Mouse (Mus musculus): ENCODE results near the gene Cym. TPM values are rescaled to one million over a fixed set of nuclear protein-coding genes. Genes with fewer than 3 reads are reported as not detected.

Gene Cym
- polyA plus RNA-seq, 1 experiment from 2014 or later: 0.32 TPM

DNA sequence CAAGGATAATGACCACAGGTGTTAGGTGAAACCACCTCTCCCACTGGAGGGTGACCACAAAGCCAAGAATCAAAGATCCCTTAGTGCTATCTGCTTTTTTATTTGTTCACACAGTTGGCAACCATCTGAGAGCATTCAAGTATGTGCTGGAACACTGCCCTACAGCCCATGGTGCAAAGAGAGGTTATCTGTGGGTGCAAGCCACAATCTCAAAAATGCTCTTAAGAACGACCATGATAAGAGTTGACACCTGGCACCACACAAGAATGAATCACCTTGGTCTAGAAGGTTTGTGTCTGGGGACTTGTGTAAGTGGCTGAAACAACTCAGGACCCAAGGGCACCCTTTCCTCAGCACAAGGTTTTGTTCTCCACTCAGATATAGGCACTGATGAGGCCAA lies 1.7 kb upstream of the Cym start:
- 29% methylated on average over 1 of the region's 1 CpGs for WGBS
- ATAC-seq (ENCODE audit: insufficient number of reproducible peaks, insufficient read depth, low FRiP score, low read depth): no peak
- H3K9ac ChIP-seq (ENCODE audit: low read length): no peak overlapping the region
- H3K9me3 ChIP-seq (ENCODE audit: control insufficient read depth, low read length): no peaks in the 10 kb centered on the region
- H3K27ac ChIP-seq (replicated peaks in 1 of 2; ENCODE audit: control insufficient read depth in 1 of 2, insufficient read depth in 1 of 2, low read depth in 2 of 2, low read length in 2 of 2): no peak overlapping the region
- no peaks in the 10 kb centered on the region for H3K4me1 ChIP-seq (ENCODE audit: control insufficient read depth in 2 of 2, insufficient read depth in 2 of 2, low read length in 2 of 2)
- no peak overlapping the region for H3K4me2 ChIP-seq (ENCODE audit: low read length)
- no peaks in the 10 kb centered on the region for H3K27me3 ChIP-seq (ENCODE audit: control insufficient read depth, insufficient read depth, low read length)
- no peak overlapping the region for H3K4me3 ChIP-seq (ENCODE audit: control insufficient read depth in 1 of 2, insufficient read depth in 1 of 2, low read depth in 1 of 2, low read length in 2 of 2)
- no peaks in the 10 kb centered on the region for H3K36me3 ChIP-seq (ENCODE audit: control insufficient read depth, insufficient read depth, low read length)

GRCm38 (mm10) chr3:107218572-107218971 lies 3.0 kb downstream of the Cym start:
- Histone ChIP-seq H3K27me3 (ENCODE audit: control insufficient read depth, insufficient read depth, low read length) (0 out of 2 replicates have a peak, but pooled peaks cover 2% of the 10 kb centered on the region), H3K4me1 (ENCODE audit: control insufficient read depth in 2 of 2, insufficient read depth in 2 of 2, low read length in 2 of 2) (no peaks in the 10 kb centered on the region), H3K9ac (ENCODE audit: low read length) (no peak overlapping the region), H3K27ac (replicated peaks in 1 of 2; ENCODE audit: control insufficient read depth in 1 of 2, insufficient read depth in 1 of 2, low read depth in 2 of 2, low read length in 2 of 2) (no peak overlapping the region), H3K4me3 (ENCODE audit: control insufficient read depth in 1 of 2, insufficient read depth in 1 of 2, low read depth in 1 of 2, low read length in 2 of 2) (no peak overlapping the region), H3K36me3 (ENCODE audit: control insufficient read depth, insufficient read depth, low read length) (no peaks in the 10 kb centered on the region), H3K9me3 (ENCODE audit: control insufficient read depth, low read length) (no peaks in the 10 kb centered on the region), H3K4me2 (ENCODE audit: low read length) (no peak overlapping the region)
- 80% methylated on average over 7 of the region's 7 CpGs for WGBS
- ATAC-seq (ENCODE audit: insufficient number of reproducible peaks, insufficient read depth, low FRiP score, low read depth): no peak

GRCm38 (mm10) chr3:107217101-107217480 lies 4.4 kb downstream of the Cym start:
- H3K4me2 ChIP-seq (ENCODE audit: low read length): no peak overlapping the region
- 0 out of 2 replicates have a peak, but pooled peaks cover 2% of the 10 kb centered on the region for H3K27me3 ChIP-seq (ENCODE audit: control insufficient read depth, insufficient read depth, low read length)
- no peak overlapping the region for H3K4me3 ChIP-seq (ENCODE audit: control insufficient read depth in 1 of 2, insufficient read depth in 1 of 2, low read depth in 1 of 2, low read length in 2 of 2)
- no peak overlapping the region for H3K9ac ChIP-seq (ENCODE audit: low read length)
- no peak for ATAC-seq (ENCODE audit: insufficient number of reproducible peaks, insufficient read depth, low FRiP score, low read depth)
- H3K9me3 ChIP-seq (ENCODE audit: control insufficient read depth, low read length): no peaks in the 10 kb centered on the region
- no peak overlapping the region for H3K27ac ChIP-seq (replicated peaks in 1 of 2; ENCODE audit: control insufficient read depth in 1 of 2, insufficient read depth in 1 of 2, low read depth in 2 of 2, low read length in 2 of 2)
- H3K4me1 ChIP-seq (ENCODE audit: control insufficient read depth in 2 of 2, insufficient read depth in 2 of 2, low read length in 2 of 2): no peaks in the 10 kb centered on the region
- WGBS: 73% methylated on average over 3 of the region's 3 CpGs
- no peaks in the 10 kb centered on the region for H3K36me3 ChIP-seq (ENCODE audit: control insufficient read depth, insufficient read depth, low read length)

- no peaks in the 10 kb centered on the region for H3K4me1 ChIP-seq (ENCODE audit: control insufficient read depth in 2 of 2, insufficient read depth in 2 of 2, low read length in 2 of 2)
- no peak for ATAC-seq (ENCODE audit: insufficient number of reproducible peaks, insufficient read depth, low FRiP score, low read depth)
- WGBS: 71% methylated on average over 8 of the region's 8 CpGs
Measured at GRCm38 (mm10) chr3:107216400-107217100, 5.0 kb downstream of the Cym start.

DNA sequence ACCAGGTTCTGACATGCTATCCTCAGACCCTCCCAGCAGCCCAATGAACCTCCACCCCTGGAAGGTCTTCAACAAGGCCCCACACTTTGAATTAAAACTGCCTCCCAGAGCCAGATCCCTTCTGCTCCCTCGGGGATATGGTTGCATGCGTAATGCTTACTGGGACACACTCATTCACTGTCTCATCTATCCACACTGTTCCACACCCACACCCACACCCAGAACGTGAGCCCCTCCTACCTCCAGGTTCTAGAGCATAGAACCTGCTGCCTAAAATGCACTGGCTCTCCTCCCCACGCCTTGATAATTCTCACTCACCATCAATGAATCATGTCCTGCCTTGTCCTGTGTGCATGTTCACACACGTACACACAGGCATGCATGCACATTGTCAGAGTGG lies 6.9 kb downstream of the Cym start:
- WGBS: 75% methylated on average over 5 of the region's 5 CpGs
- Histone ChIP-seq H3K4me1 (ENCODE audit: control insufficient read depth in 2 of 2, insufficient read depth in 2 of 2, low read length in 2 of 2) (no peaks in the 10 kb centered on the region), H3K4me2 (ENCODE audit: low read length) (no peak overlapping the region), H3K36me3 (ENCODE audit: control insufficient read depth, insufficient read depth, low read length) (no peaks in the 10 kb centered on the region), H3K4me3 (ENCODE audit: control insufficient read depth in 1 of 2, insufficient read depth in 1 of 2, low read depth in 1 of 2, low read length in 2 of 2) (no peak overlapping the region), H3K9me3 (ENCODE audit: control insufficient read depth, low read length) (no peaks in the 10 kb centered on the region), H3K27ac (replicated peaks in 1 of 2; ENCODE audit: control insufficient read depth in 1 of 2, insufficient read depth in 1 of 2, low read depth in 2 of 2, low read length in 2 of 2) (no peak overlapping the region), H3K9ac (ENCODE audit: low read length) (no peak overlapping the region), H3K27me3 (ENCODE audit: control insufficient read depth, insufficient read depth, low read length) (0 out of 2 replicates have a peak, but pooled peaks cover 2% of the 10 kb centered on the region)
- ATAC-seq (ENCODE audit: insufficient number of reproducible peaks, insufficient read depth, low FRiP score, low read depth): no peak

More at GRCm38 (mm10) chr3:107216400-107217100, 5.0 kb downstream of the Cym start:
- no peak overlapping the region for H3K27ac ChIP-seq (replicated peaks in 1 of 2; ENCODE audit: control insufficient read depth in 1 of 2, insufficient read depth in 1 of 2, low read depth in 2 of 2, low read length in 2 of 2)
- no peak overlapping the region for H3K4me2 ChIP-seq (ENCODE audit: low read length)
- 0 out of 2 replicates have a peak, but pooled peaks cover 2% of the 10 kb centered on the region for H3K27me3 ChIP-seq (ENCODE audit: control insufficient read depth, insufficient read depth, low read length)
- no peaks in the 10 kb centered on the region for H3K9me3 ChIP-seq (ENCODE audit: control insufficient read depth, low read length)
- H3K4me3 ChIP-seq (ENCODE audit: control insufficient read depth in 1 of 2, insufficient read depth in 1 of 2, low read depth in 1 of 2, low read length in 2 of 2): no peak overlapping the region
- H3K9ac ChIP-seq (ENCODE audit: low read length): no peak overlapping the region
- no peaks in the 10 kb centered on the region for H3K36me3 ChIP-seq (ENCODE audit: control insufficient read depth, insufficient read depth, low read length)

GRCm38 (mm10) chr3:107207625-107208253 lies 13.8 kb downstream of the Cym start:
- ATAC-seq (ENCODE audit: insufficient number of reproducible peaks, insufficient read depth, low FRiP score, low read depth): no peak
- H3K9ac ChIP-seq (ENCODE audit: low read length): no peak overlapping the region
- WGBS: 64% methylated on average over 7 of the region's 7 CpGs
- H3K9me3 ChIP-seq (ENCODE audit: control insufficient read depth, low read length): no peaks in the 10 kb centered on the region
- H3K4me1 ChIP-seq (ENCODE audit: control insufficient read depth in 2 of 2, insufficient read depth in 2 of 2, low read length in 2 of 2): no peaks in the 10 kb centered on the region
- H3K27me3 ChIP-seq (ENCODE audit: control insufficient read depth, insufficient read depth, low read length): no peaks in the 10 kb centered on the region
- no peak overlapping the region for H3K4me3 ChIP-seq (ENCODE audit: control insufficient read depth in 1 of 2, insufficient read depth in 1 of 2, low read depth in 1 of 2, low read length in 2 of 2)
- no peak overlapping the region for H3K27ac ChIP-seq (replicated peaks in 1 of 2; ENCODE audit: control insufficient read depth in 1 of 2, insufficient read depth in 1 of 2, low read depth in 2 of 2, low read length in 2 of 2)
- no peak overlapping the region for H3K4me2 ChIP-seq (ENCODE audit: low read length)
- no peaks in the 10 kb centered on the region for H3K36me3 ChIP-seq (ENCODE audit: control insufficient read depth, insufficient read depth, low read length)

DNA sequence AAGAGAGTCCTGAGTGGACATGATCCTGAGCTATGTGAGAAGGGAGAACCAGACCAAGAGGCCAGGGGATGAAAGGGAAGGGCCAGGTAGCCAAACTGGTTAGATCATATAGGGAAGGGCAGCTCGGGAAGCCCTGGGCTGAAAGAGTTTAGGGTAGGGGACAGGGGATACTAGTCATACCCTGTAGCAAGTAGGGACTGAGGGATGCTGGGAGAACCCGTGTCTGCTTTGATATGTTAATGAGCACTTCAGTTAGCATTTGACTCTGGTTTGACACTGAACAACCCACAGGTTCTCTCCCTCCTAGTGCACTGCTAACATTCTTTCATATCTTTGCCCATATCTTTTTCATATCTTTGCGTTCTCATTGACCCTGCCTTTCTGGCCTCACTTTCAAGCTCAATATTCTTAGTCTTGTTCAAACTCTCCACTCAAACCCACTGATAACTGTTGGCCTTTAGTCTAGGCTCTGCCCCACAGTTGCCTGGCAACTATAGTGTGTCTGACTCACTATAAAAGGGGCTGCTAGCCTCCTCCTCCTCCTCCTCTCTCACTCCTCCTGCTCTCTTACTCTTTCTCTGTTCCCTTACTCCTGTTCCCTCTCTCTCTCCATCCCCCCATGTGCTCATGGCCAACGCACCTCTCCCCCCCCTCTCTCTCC lies 14.9 kb downstream of the Cym start:
- Histone ChIP-seq H3K4me1 (ENCODE audit: control insufficient read depth in 2 of 2, insufficient read depth in 2 of 2, low read length in 2 of 2) (no peaks in the 10 kb centered on the region), H3K36me3 (ENCODE audit: control insufficient read depth, insufficient read depth, low read length) (no peaks in the 10 kb centered on the region), H3K9ac (ENCODE audit: low read length) (no peak overlapping the region), H3K27me3 (ENCODE audit: control insufficient read depth, insufficient read depth, low read length) (no peaks in the 10 kb centered on the region), H3K4me3 (ENCODE audit: control insufficient read depth in 1 of 2, insufficient read depth in 1 of 2, low read depth in 1 of 2, low read length in 2 of 2) (no peak overlapping the region), H3K4me2 (ENCODE audit: low read length) (no peak overlapping the region), H3K27ac (replicated peaks in 1 of 2; ENCODE audit: control insufficient read depth in 1 of 2, insufficient read depth in 1 of 2, low read depth in 2 of 2, low read length in 2 of 2) (no peak overlapping the region), H3K9me3 (ENCODE audit: control insufficient read depth, low read length) (no peaks in the 10 kb centered on the region)
- no peak for ATAC-seq (ENCODE audit: insufficient number of reproducible peaks, insufficient read depth, low FRiP score, low read depth)
- 48% methylated on average over 4 of the region's 4 CpGs for WGBS
